Mouse (Mus musculus) limb, embryonic 14.5 days (tissue): ENCODE measurements at regions not wholly inside any gene's neighbourhood (a gene's known extent, or its start where the extent isn't known, plus 50 kb on each side); places are given as distances from the start of the nearest gene placed in this dataset.

ENCODE experiments used
- ATAC-seq: fragments of 200-750 bp; cut with Nextera tagmentation; 2 replicates; pipeline ENCODE4 v1.8.0; 2017; ENCODE audit warnings: low read depth, moderate number of reproducible peaks, moderate TSS enrichment; ENCODE audit not compliant: low FRiP score
- DNase-seq: peaks from one replicate; pipeline ENCODE4 v3.0.0-alpha.2; 2015; ENCODE audit warnings: low spot score
- H3K27ac ChIP-seq: fragments of 300-500 bp; sonication (generic); replicated peaks from 2 replicates; pipeline ENCODE4 v1.5.1; 2014; ENCODE audit warnings: low read depth, mild to moderate bottlenecking, low read length, moderate library complexity, mixed read lengths
- H3K27me3 ChIP-seq: fragments of 300-500 bp; sonication (generic); 2 replicates; pipeline ENCODE4 v1.6.1; 2014; ENCODE audit warnings: low read length, mixed read lengths; ENCODE audit not compliant: control insufficient read depth, insufficient read depth
- H3K36me3 ChIP-seq: fragments of 300-500 bp; sonication (generic); 2 replicates; pipeline ENCODE4 v1.6.1; 2014; ENCODE audit warnings: mild to moderate bottlenecking, low read length, moderate library complexity, mixed read lengths; ENCODE audit not compliant: control insufficient read depth, insufficient read depth
- H3K4me1 ChIP-seq: fragments of 300-500 bp; sonication (generic); 2 replicates; pipeline ENCODE4 v1.6.1; 2014; ENCODE audit warnings: antibody characterized with exemption, low read length, mixed read lengths; ENCODE audit not compliant: control insufficient read depth, insufficient read depth
- H3K4me2 ChIP-seq: fragments of 300-500 bp; sonication (generic); replicated peaks from 2 replicates; pipeline ENCODE4 v1.6.1; 2014; ENCODE audit warnings: low read depth, mild to moderate bottlenecking, low read length, moderate library complexity; ENCODE audit not compliant: severe bottlenecking
- H3K4me3 ChIP-seq: fragments of 300-500 bp; sonication (generic); replicated peaks from 2 replicates; pipeline ENCODE4 v1.5.1; 2014; ENCODE audit warnings: low read length
- H3K9ac ChIP-seq: fragments of 300-500 bp; sonication (generic); 2 replicates; pipeline ENCODE4 v1.6.1; 2014; ENCODE audit warnings: mild to moderate bottlenecking, low read depth, low read length, moderate library complexity; ENCODE audit not compliant: severe bottlenecking
- H3K9me3 ChIP-seq: fragments of 300-500 bp; sonication (generic); 2 replicates; pipeline ENCODE4 v1.6.1; 2016; ENCODE audit warnings: low read length; ENCODE audit not compliant: control insufficient read depth
- POLR2A ChIP-seq: fragments of 200-500 bp; IDR thresholded peaks from 2 replicates; pipeline ENCODE4 v1.8.0; 2012; ENCODE audit warnings: inconsistent platforms, mild to moderate bottlenecking, moderate library complexity, borderline replicate concordance; ENCODE audit not compliant: insufficient read depth, insufficient read length; ENCODE audit errors: extremely low read depth
- WGBS: fragments of 180-500 bp; shearing (Covaris S2); extraction: QIAGEN DNeasy Blood & Tissue Kit; methylation state at CpG from one replicate; pipeline ENCODE4 v1.1.7; 2014; 5-methylcytosine and 5-hydroxymethylcytosine counted together

GRCm38 (mm10) chr10:92162473-92163011 is 559.7 kb downstream of the Nedd1 start:
- DNase-seq (peak; percentile 12), ATAC-seq (peak; percentile 26; the same call in 1 of the 2 replicates)
- H3K4me2 ChIP-seq, result peak overlapping the region; percentile 73
- peak overlapping the region; percentile 39 for H3K4me3 ChIP-seq
- WGBS, result 1% methylated on average over 29 of the region's 29 CpGs
- no peaks in the 10 kb centered on the region for H3K4me1 ChIP-seq
- peak overlapping the region; percentile 44 for H3K9ac ChIP-seq
- H3K36me3 ChIP-seq, result no peaks in the 10 kb centered on the region
- H3K27ac ChIP-seq, result no peak overlapping the region
- peaks cover 14% of the 10 kb centered on the region; the same call in 1 of the 2 replicates for H3K27me3 ChIP-seq
- H3K9me3 ChIP-seq, result no peaks in the 10 kb centered on the region
- TF ChIP-seq POLR2A, result no peak

DNA sequence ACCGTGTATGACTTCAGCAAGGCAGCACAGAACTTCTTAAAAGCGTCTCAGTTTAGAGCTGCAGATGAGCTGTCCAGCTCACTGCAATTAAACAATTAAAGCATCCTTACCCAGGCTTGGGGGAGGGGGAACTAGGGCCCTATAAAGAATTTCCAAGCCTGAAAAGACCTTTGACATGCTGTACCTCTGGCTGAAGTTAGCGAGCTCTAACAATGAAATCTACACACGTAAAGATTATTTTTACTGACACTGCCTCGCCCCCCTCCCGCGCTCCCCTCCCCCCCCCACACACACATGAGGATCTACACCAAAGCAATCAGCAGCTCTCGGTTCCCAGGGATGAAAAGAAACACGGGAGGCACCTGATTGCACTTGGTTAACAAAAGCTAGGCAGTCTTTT is 560.7 kb downstream of the Nedd1 start:
- Histone ChIP-seq H3K9ac (no peak overlapping the region), H3K4me2 (peak overlapping the region; percentile 16; the same call in 1 of the 2 replicates), H3K36me3 (no peaks in the 10 kb centered on the region), H3K27ac (no peak overlapping the region), H3K4me3 (no peak overlapping the region), H3K4me1 (no peaks in the 10 kb centered on the region), H3K9me3 (no peaks in the 10 kb centered on the region), H3K27me3 (peaks cover 14% of the 10 kb centered on the region; the same call in 1 of the 2 replicates)
- DNase-seq, result no peak
- 10% methylated on average over 9 of the region's 9 CpGs for WGBS
- no peak for TF ChIP-seq POLR2A
- ATAC-seq, result no peak

- no peak overlapping the region for H3K27ac ChIP-seq
- H3K27me3 ChIP-seq, result no peaks in the 10 kb centered on the region
- no peaks in the 10 kb centered on the region for H3K36me3 ChIP-seq
- no peaks in the 10 kb centered on the region for H3K9me3 ChIP-seq
- WGBS, result 83% methylated on average over 3 of the region's 3 CpGs
- ATAC-seq (no peak), DNase-seq (no peak)
- H3K4me1 ChIP-seq, result no peaks in the 10 kb centered on the region
- no peak overlapping the region for H3K9ac ChIP-seq
- no peak overlapping the region for H3K4me3 ChIP-seq
- no peak overlapping the region for H3K4me2 ChIP-seq
- TF ChIP-seq POLR2A, result no peak
These were observed 576.0 kb downstream of the Nedd1 start for GRCm38 (mm10) chr10:92146263-92146662.

GRCm38 (mm10) chr10:92135521-92135920 is 586.7 kb downstream of the Nedd1 start:
- H3K27me3 ChIP-seq, result no peaks in the 10 kb centered on the region
- no peak overlapping the region for H3K27ac ChIP-seq
- no peak overlapping the region for H3K9ac ChIP-seq
- 75% methylated on average over 5 of the region's 5 CpGs for WGBS
- H3K4me1 ChIP-seq, result no peaks in the 10 kb centered on the region
- ATAC-seq, result no peak
- no peak overlapping the region for H3K4me2 ChIP-seq
- no peak for TF ChIP-seq POLR2A
- no peaks in the 10 kb centered on the region for H3K36me3 ChIP-seq
- no peak for DNase-seq
- H3K9me3 ChIP-seq, result no peaks in the 10 kb centered on the region
- H3K4me3 ChIP-seq, result no peak overlapping the region

GRCm38 (mm10) chr10:92112790-92113189 is 609.4 kb downstream of the Nedd1 start:
- ATAC-seq, result no peak
- Histone ChIP-seq H3K36me3 (no peaks in the 10 kb centered on the region), H3K27me3 (no peaks in the 10 kb centered on the region), H3K9me3 (no peaks in the 10 kb centered on the region), H3K4me1 (no peaks in the 10 kb centered on the region), H3K4me3 (no peak overlapping the region), H3K27ac (no peak overlapping the region), H3K4me2 (no peak overlapping the region), H3K9ac (no peak overlapping the region)
- TF ChIP-seq POLR2A, result no peak
- DNase-seq, result no peak
- WGBS, result 30% methylated on average over 2 of the region's 2 CpGs

- no peak overlapping the region for H3K4me2 ChIP-seq
- DNase-seq (no peak), ATAC-seq (no peak)
- no peak overlapping the region for H3K27ac ChIP-seq
- H3K36me3 ChIP-seq, result no peaks in the 10 kb centered on the region
- 89% methylated on average over 6 of the region's 6 CpGs for WGBS
- H3K27me3 ChIP-seq, result no peaks in the 10 kb centered on the region
- no peaks in the 10 kb centered on the region for H3K9me3 ChIP-seq
- no peak overlapping the region for H3K9ac ChIP-seq
- H3K4me3 ChIP-seq, result no peak overlapping the region
- TF ChIP-seq POLR2A, result no peak
- no peaks in the 10 kb centered on the region for H3K4me1 ChIP-seq
These were observed 615.9 kb downstream of the Nedd1 start for GRCm38 (mm10) chr10:92106331-92106730.
